Mouse (Mus musculus): ENCODE measurements around the gene Mfsd2b. TPM values are rescaled to one million over a fixed set of nuclear protein-coding genes. Genes with fewer than 3 reads are reported as not detected.

Gene Mfsd2b
- total RNA-seq, 2 experiments from 2014 or later: 0.38 to 0.45 TPM

DNA sequence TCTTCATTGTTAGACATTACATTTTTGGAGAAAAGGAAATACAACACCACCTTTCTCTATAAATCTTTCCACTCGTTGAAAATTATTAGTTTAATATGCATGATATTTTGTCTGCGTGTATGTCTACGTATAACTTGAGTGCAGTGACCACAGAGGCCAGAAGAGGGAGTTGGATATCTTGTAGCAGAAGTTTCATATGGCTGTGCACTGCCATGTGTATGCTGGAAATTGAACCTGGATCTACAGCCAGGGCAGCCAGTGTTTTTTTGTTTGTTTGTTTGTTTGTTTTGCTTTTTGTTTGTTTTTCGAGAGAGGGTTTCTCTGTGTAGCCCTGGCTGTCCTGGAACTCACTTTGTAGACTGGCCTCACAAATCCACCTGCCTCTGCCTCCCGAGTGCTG lies 4.9 kb upstream of the Mfsd2b start:
- DNase-seq: no peak
- intact Hi-C loops (cut with DNase I; ENCODE audit: low total_unique reads): no loop called here

DNA sequence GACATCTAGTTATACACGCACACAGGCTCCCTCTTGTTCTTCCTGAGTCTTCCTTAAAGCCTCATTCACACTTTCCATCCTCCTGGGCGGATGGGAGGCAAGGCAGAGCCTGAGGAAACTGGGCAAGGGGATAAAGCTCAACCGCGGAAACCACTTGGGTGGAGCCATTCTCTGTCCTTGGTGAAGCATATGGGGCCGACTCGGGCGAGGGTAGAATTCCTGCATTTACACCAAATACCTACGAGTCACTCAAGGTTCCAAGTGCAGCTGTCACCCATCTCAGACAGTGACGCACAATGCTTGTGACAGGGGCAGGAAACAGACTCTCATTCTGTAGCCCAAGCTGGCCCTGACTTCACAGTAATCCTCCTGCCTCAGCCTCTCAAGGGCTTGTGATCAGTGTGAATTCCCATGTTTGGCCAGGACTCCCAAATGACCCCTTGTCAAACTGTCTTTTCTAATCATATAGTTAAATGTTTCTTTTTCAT lies 4.2 kb upstream of the Mfsd2b start:
- intact Hi-C loops (cut with DNase I; ENCODE audit: low total_unique reads): no loop called here
- no peak for DNase-seq

DNA sequence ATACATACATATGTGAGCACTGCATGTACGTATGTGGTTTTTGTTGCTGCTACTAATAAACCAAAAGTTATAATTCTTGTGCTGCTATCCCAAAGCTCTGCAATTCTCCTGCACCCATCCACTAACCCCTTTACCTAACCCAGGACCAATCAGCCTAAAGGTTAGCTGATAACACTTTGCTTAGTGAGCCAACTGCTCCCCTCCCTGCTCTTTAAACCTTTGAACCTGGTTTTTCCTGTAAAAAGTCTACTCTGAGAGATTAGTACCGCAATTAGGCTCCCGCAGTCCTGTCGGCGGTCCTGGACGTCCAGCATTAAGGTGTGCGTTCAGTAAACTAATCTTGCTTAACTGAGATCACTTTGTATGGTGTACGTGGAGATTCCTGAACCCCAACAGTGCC lies 1.5 kb upstream of the Mfsd2b start:
- DNase-seq: no peak
- intact Hi-C loops (cut with DNase I; ENCODE audit: low total_unique reads): no loop called here

DNA sequence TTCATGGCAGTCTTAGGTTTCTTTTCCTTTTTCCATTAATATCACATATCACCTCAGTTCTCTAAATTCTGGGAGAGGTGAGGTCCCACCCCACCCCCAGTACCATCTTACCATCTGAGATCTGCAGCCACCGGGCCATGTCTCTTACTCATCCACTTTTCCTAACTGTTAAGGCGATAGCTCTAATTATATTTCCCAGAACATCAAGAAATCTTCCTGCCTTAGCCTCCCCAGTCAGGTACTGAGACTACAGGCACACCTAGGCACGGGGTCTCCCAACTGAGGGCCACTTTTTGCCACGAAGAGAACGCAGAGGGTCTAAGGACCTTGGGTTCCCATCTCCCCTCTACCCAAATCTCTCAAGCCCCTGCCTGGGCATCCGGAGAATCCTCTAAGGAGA lies 628 bp downstream of the Mfsd2b start:
- no peak for DNase-seq
- intact Hi-C loops (cut with DNase I; ENCODE audit: low total_unique reads): no loop called here

DNA sequence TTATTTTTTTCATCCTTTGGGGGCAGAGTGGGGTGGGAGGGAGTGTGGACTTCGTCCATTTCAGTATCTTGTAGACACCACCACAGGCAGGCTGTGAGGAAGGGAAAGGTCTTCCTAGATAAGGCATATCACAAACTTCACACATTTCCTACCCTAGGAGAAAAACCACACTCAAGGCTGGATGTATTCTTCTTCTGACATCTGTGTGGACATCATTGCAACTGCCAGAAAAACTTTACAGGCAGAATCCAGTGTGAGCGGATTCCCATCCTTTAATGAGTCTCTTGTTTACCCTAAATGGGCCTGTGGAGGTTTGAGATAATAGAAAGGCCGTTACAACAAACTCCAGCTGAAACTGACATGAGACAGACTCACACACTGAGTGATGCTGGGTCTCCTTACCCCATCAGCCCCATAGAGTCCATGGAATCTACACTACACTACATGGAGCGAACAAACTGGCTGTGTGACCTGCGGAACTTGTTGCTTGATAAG lies 1.1 kb downstream of the Mfsd2b start:
- intact Hi-C loops (cut with DNase I; ENCODE audit: low total_unique reads): no loop called here
- DNase-seq: no peak

DNA sequence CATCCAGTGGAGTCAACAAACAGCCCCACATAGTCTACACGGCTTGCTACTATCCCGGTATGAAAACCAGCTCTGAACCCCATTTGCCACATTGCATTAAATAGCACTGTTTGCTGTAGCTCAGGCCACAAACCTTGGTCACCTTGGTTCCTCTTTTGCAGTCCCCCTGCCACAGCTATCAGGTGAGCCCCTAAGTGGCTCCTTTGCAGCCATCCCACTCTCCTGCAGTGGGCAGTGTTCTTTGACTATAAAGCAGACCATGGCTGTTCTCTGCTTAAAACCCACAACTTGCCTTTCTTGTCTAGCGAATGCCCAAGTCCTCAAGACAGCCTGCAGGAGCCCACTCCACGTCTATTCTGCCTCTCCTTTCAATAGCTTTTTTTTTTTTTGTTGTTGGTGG lies 1.9 kb downstream of the Mfsd2b start:
- no peak for DNase-seq
- intact Hi-C loops (cut with DNase I; ENCODE audit: low total_unique reads): no loop called here

DNA sequence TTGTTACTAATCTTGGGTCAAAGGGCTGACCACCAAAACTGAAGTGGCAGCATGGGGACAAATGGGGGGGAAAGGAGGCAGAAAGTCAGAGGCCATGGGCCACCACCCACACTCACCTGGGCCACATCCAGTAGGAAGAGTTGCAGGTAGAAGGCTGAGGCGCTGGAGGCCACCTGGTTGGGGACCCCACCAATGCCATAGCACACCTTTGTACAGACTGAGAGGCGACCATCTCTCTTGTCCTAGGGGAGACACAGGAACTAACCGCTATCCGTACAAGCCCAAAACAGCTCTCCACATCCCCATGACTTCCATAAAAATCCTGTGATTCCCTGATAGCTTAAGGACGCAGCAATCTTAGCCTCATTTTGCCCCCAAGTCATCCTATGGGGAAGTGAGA lies 2.9 kb downstream of the Mfsd2b start:
- no peak for DNase-seq
- intact Hi-C loops (cut with DNase I; ENCODE audit: low total_unique reads): no loop called here

DNA sequence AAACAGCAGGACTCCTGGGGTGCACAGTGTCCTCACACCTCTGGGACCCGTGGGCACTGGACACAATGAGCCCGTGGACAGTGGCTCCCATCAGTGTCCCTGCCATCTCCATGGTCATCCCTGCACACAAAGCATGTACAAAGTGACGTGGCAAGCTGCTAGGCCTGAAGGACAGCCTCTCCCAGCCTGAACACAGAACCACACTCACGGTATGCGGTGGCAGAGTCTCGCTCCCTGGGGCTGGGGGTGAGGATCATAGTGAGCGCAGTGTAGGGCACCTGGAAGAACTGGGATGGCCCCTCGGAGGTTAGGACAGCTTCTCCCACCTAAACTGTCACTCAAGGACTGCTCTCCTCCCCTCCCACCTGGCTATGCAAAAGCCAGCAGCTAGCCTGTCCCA lies 5.2 kb downstream of the Mfsd2b start:
- intact Hi-C loops (cut with DNase I; ENCODE audit: low total_unique reads): no loop called here
- no peak for DNase-seq

DNA sequence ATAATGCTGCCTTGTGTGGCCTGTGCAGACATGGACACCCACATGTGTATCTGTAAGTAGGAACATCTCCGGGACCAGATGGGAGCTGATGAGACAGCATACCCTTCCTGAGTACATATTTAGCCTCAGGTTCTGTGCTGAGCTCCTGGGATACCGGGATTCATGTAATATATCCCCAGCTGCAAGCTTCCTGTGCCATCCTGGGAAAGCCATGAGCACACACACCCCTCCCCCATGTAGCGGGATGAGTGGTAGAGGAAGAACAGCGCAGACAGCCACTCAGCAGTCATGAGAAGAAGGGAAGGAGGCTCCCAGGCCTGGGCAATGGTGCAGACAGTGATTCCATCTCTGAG lies 9.8 kb downstream of the Mfsd2b start:
- intact Hi-C loops (cut with DNase I; ENCODE audit: low total_unique reads): no loop called here
- no peak for DNase-seq

DNA sequence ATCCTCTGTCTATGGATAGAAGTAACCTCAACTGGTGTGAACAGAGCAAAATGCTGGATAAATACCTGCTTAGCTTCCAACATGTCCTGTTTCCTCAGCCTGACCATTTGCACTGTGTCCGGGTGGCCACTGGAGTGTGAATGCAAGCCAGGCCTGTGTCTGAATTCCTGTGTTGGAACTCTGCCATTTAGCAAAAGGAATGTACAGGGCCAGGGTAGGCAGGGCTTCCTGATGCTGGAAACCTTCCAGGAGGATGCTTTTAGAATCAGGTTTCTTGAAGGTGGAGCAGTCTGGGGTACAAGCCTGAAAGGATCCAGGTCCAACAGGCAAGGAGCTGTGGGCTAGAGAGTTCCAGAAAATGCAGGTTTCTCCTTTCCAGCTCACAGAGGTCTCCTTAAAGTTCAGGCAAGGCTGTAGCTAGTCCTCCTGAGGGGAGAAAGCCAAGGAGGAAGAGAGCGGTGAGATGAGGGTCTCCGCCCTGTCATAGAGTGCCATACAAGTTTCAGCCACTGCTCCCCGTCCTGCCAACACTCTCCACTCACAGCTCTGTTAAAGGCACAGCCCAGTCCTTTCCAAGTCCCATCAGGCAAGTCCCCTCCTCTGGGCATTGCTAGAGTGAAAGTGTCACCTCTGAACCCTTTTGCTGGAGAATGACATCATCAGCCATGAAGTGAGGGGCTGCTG lies 10.4 kb downstream of the Mfsd2b start:
- DNase-seq: no peak
- intact Hi-C loops (cut with DNase I; ENCODE audit: low total_unique reads): no loop called here

DNA sequence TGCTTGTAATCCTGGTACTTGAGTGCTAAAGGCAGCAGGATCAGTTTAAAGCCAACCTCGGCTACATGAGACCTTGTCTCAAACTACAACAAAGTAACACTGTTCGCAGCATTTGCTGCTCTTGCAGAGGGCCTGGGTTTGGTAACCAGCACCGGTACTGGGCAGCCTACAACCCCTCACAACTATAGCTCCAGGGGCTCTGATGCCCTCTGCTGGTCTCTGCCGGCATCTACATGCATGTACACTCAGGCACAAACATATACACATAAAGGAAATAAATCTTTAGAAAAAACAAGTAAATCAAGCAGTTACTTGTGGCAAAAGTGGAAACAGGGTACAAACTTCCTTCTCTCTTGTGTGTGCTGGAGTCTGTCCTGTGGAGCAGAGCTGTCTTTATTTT lies 11.5 kb downstream of the Mfsd2b start:
- DNase-seq: no peak
- intact Hi-C loops (cut with DNase I; ENCODE audit: low total_unique reads): no loop called here

DNA sequence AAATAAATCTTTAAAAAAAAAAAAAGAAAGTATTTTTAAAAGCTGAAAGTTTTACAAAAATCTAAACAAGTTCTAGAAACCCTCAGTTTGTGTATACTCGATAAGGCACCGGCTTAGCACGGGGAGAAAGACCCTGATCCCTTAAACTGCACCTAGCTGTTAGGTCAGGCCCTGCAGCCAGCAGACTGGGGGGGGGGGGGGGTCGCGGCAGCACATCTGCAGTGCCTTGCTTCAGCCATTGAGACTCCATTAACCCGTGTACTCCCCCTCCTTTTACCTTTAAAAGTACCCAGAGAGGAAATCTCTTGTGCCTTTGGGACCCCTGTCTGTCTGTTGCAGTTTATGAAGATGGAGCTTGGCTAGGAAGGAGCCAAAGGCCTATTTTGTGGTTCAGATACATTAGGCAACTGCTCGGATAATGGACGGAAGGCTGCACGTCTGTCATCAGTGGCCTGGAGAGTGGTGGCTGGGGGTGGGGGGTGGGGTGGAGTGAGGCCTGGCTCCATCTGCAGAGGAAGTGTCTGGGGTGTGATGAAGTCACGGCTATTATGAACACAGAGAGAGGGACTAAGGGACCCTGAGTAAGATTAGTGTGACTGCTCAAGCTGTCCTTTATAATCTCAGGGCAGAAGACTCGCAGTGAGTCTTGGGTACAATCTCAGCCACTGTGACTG lies 14.8 kb downstream of the Mfsd2b start:
- intact Hi-C loops (cut with DNase I; ENCODE audit: low total_unique reads): no loop called here
- DNase-seq: no peak

DNA sequence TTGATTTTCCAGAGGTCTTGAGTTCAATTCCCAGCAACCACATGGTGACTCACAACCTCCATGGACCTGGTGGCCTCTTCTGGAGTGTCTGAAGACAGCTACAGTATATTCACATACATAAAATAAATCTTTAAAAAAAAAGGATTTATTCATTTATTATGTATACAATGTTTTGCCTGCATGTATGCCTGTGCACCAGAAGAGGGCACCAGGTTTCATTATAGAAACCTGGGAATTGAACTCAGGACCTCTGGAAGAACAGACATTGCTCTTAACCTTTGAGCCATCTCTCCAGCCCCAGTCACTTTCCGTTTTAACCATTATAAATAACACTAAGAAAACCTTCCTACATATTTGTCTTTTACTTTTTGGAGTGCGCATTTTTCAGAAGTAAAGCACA lies 17.3 kb downstream of the Mfsd2b start:
- no peak for DNase-seq
- intact Hi-C loops (cut with DNase I; ENCODE audit: low total_unique reads): no loop called here

DNA sequence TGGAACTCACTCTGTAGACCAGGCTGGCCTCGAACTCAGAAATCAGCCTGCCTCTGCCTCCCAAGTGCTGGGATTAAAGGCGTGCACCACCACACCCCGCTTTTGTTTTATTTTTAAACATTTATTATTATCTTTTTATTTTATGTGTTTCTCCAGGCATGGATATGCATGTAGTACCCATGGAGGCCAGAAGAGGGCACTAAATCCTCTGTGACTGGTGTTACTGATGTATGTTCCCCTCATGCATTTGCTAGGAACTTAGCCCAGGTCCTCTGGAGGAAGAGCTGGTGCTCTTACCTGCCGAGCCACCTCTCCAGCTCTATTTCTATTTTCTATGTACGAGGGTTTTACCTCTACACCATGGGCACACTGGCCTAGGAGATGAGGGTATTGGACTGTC lies 18.0 kb downstream of the Mfsd2b start:
- intact Hi-C loops (cut with DNase I; ENCODE audit: low total_unique reads): no loop called here
- no peak for DNase-seq

DNA sequence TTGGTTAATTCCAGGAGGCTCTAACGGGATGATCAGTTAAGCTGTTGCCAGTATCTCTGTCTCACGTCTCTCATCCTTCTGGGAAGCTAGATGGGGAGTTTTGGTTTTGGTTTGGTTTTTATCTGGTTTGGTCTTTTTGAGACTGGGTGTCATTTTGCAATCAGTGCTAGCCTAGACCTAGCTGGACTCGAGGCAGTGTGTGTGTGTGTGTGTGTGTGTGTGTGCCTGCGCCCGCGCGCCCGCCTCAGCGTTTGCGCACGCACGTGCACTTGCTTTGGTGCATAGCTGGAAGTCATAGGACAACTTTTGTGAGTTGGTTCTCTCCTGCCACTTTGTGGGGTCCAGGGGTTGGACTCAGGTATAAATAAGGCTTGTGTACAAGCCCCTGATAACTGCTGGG lies 30.4 kb downstream of the Mfsd2b start:
- intact Hi-C loops (cut with DNase I; ENCODE audit: low total_unique reads): no loop called here
- no peak for DNase-seq

DNA sequence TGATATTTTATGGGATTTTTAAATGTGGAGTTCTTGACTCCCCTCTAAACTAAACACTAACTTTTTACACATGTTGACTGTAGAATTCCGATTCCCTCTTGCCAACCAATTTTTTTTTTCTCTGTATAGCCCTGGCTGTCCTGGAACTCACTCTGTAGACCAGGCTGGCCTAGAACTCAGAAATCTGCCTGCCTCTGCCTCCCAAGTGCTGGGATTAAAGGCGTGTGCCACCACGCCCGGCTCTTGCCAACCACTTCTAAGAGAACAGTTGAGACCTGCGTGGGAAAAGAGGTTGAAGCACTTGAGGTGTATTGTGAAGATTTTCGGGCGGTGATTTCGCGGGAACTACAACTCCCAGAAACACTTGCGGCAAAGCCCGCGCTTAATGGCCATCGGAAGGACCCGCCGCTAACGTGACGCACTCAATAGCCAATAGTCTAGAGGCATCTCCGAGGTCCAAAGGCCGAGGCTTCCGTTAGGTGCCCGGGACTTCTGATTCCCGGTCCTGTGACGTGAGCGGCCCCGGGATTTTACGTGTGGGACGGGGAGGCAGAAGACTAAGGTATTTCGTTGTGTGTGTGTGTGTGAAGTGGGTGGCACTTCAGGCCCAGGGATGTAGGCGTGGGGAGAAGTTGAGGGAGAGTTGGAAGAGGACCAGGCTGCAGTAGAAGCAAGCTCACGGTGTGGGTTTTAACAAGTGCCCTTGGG lies 31.1 kb downstream of the Mfsd2b start, which contains the start of gene Wdcp:
Gene Wdcp (plus strand): TSS at position 414 of the 708 bp plus-strand sequence.
- peak; percentile 89 for DNase-seq
- intact Hi-C loops (cut with DNase I; ENCODE audit: low total_unique reads): no loop called here

DNA sequence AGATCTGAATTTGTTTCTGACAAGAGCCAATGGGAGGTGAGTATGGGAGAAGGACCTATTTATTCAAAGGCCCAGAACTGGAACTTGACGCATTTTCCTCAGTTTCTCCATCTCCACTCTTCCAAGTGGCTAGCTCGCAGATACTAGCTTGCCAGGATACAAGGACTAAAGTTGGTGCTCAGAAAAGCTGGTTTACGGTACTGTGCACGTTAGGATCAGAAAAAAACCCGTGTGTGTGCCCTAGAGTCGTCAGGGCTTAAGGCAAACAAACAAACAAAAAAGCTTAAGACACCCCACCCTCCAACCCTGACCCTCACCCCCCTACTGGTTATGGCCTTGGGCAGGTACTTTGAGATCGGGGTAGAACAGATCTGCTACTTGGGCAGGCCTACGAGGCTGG lies 31.7 kb downstream of the Mfsd2b start:
- intact Hi-C loops (cut with DNase I; ENCODE audit: low total_unique reads): no loop called here

DNA sequence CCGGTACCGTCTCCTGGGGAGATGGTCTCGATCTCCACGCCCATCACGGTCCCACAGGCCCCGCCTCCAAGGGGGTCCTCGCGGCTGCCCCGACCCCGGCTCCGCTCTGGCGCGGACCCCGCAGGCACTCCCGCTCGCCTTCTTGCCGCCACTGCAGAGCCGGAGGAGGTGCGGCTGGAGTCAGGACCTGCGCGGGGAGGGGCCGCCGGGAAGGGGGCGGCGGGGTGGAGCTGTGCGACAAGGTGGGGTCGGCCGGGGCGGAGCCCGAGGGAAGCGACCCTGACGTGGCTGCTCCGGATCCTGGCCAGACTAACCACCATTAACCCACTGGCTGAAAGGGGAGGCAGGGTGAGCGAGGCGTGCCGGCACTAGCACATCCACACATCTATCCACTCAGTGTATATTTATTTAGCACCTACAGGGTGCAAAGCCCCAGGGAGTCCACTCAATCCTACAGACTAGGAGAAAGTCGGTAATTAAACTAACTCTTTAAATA lies 32.7 kb downstream of the Mfsd2b start, which contains the start of gene Fkbp1b:
Gene Fkbp1b (minus strand): TSS at position 200 of the 496 bp plus-strand sequence.
- peak; percentile 49 for DNase-seq
- intact Hi-C loops (cut with DNase I; ENCODE audit: low total_unique reads): no loop called here

More for the DNA sequence above, 31.7 kb downstream of the Mfsd2b start:
- no peak for DNase-seq

DNA sequence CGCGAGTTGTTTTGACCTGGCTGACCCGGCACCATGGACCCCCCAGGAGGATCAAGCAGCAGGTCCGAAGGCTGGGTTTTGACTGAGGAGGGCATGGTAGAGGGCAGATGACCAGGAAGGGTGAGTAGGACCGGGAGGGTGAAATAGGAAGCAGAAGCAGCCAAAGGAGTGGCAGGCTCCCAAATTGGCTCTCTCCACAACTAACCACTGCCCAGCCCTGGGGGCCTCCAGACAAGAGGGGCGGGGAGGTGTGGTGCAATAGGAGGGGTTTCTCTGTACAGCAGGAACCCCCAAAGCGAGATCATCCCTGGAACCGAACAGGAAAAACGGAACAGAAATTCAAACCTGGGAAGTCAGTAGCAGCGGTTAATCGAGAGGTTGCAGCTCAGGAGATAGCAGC lies 33.4 kb downstream of the Mfsd2b start:
- intact Hi-C loops (cut with DNase I; ENCODE audit: low total_unique reads): no loop called here
- no peak for DNase-seq

DNA sequence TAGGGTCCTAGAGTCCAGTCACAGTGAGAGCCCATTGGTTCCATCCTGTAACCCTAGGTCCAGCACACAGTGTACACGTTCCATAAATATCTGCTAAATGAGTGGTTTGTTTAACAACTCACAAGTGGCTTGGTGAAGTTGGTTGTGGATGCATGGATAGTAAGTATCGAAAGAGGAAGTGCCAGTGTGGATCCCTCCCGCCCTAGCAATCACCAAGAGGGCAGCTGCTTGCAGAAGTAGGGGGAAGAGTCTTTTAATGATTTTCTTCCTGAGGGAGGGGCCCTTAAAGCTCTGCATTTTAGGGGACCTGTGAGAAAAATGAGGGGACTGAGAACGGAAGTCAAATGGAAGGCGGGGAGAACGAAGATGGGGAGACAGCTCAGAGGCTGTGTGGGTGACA lies 34.1 kb downstream of the Mfsd2b start:
- DNase-seq: no peak
- intact Hi-C loops (cut with DNase I; ENCODE audit: low total_unique reads): no loop called here
